Mouse (Mus musculus) embryonic facial prominence, embryonic 12.5 days (tissue): ENCODE data around the gene Myl4. TPM values are rescaled to one million over a fixed set of nuclear protein-coding genes. Genes with fewer than 3 reads are reported as not detected.
A peak's percentile ranks its signal among the peaks of the same experiment; 100 is the strongest.

Experiments used
- ATAC-seq: fragments of 200-750 bp; cut with Nextera tagmentation; 2 replicates; pipeline ENCODE4 v1.8.0; 2017; ENCODE audit not compliant: insufficient number of reproducible peaks, insufficient read depth, low FRiP score, low TSS enrichment
- H3K27ac ChIP-seq: fragments of 300-500 bp; sonication (generic); 2 replicates; pipeline ENCODE4 v1.5.1; 2016; ENCODE audit warnings: mild to moderate bottlenecking
- H3K27me3 ChIP-seq: fragments of 300-500 bp; sonication (generic); 2 replicates; pipeline ENCODE4 v1.6.1; 2016; ENCODE audit warnings: mild to moderate bottlenecking, moderate library complexity
- H3K36me3 ChIP-seq: fragments of 300-500 bp; sonication (generic); 2 replicates; pipeline ENCODE4 v1.6.1; 2016; ENCODE audit warnings: mild to moderate bottlenecking
- H3K4me1 ChIP-seq: fragments of 300-500 bp; sonication (generic); 2 replicates; pipeline ENCODE4 v1.6.1; 2016
- H3K4me2 ChIP-seq: fragments of 300-500 bp; sonication (generic); replicated peaks from 2 replicates; pipeline ENCODE4 v1.6.1; 2016; ENCODE audit warnings: mild to moderate bottlenecking, moderate library complexity
- H3K4me3 ChIP-seq: fragments of 300-500 bp; sonication (generic); 2 replicates; pipeline ENCODE4 v1.5.1; 2016; ENCODE audit warnings: mild to moderate bottlenecking
- H3K9ac ChIP-seq: fragments of 300-500 bp; sonication (generic); 2 replicates; pipeline ENCODE4 v1.6.1; 2016; ENCODE audit warnings: mild to moderate bottlenecking, moderate library complexity
- H3K9me3 ChIP-seq: fragments of 300-500 bp; sonication (generic); 2 replicates; pipeline ENCODE4 v1.6.1; 2016; ENCODE audit warnings: mild to moderate bottlenecking, moderate library complexity
- WGBS: fragments of 180-500 bp; shearing (Covaris S2); methylation state at CpG from one replicate; pipeline ENCODE4 v1.1.7; 2016; 5-methylcytosine and 5-hydroxymethylcytosine counted together
- polyA plus RNA-seq: library from polyadenylated mRNA; unstranded; fragments of >200 nt; fragmentation: Nextera tagmentation; extraction: Ambion mirVana; gene quantifications from 2 replicates; pipeline ENCODE4 v1.2.1, GENCODE M21; 2016

Gene Myl4
- polyA plus RNA-seq, 1 experiment from 2014 or later = 35.4 TPM

- Histone ChIP-seq H3K36me3 (no peaks in the 10 kb centered on the region), H3K27ac (no peak overlapping the region), H3K9me3 (no peaks in the 10 kb centered on the region), H3K4me1 (peaks cover 6% of the 10 kb centered on the region; the same call in 1 of the 2 replicates), H3K4me2 (peak overlapping the region; percentile 82), H3K27me3 (peaks cover 22% of the 10 kb centered on the region), H3K9ac (peak overlapping the region; percentile 56), H3K4me3 (peak overlapping the region; percentile 45)
- peak; percentile 50; the same call in 1 of the 2 replicates for ATAC-seq
- WGBS = under 1% methylated on average over 23 of the region's 23 CpGs
Observed at GRCm38 (mm10) chr11:104608249-104608920, 57.9 kb downstream of the Myl4 start.

GRCm38 (mm10) chr11:104609033-104609684 is 58.7 kb downstream of the Myl4 start:
- Histone ChIP-seq H3K36me3 (no peaks in the 10 kb centered on the region), H3K9me3 (no peaks in the 10 kb centered on the region), H3K4me3 (no peak overlapping the region), H3K4me1 (peaks cover 6% of the 10 kb centered on the region; the same call in 1 of the 2 replicates), H3K27me3 (peaks cover 22% of the 10 kb centered on the region), H3K27ac (no peak overlapping the region), H3K9ac (no peak overlapping the region), H3K4me2 (no peak overlapping the region)
- 58% methylated on average over 6 of the region's 6 CpGs for WGBS
- ATAC-seq = no peak

DNA sequence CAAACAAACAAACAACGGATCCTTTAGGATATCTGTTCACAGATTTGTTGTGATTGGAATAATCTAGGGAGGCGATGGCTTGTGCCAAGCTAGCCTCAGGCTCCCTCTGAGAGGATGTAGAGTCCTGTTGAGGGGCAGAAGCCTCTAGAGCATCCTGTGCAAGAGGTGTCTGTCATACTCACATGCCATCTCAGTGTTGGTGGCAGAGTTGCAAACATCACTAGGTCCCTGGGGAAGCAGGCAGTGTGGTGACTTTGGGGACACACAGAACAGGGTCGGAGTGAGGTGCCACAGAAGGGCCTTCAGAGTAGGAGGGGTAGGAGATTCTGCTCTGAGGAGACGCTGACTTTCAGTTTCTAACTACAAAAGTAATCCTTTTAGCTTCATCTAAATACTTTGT is 59.3 kb downstream of the Myl4 start:
- no peak overlapping the region for H3K4me3 ChIP-seq
- H3K4me2 ChIP-seq = no peak overlapping the region
- no peaks in the 10 kb centered on the region for H3K9me3 ChIP-seq
- H3K27me3 ChIP-seq = peaks cover 22% of the 10 kb centered on the region
- no peak overlapping the region for H3K9ac ChIP-seq
- WGBS = 45% methylated on average over 4 of the region's 4 CpGs
- no peaks in the 10 kb centered on the region for H3K36me3 ChIP-seq
- no peak for ATAC-seq
- peaks cover 6% of the 10 kb centered on the region; the same call in 1 of the 2 replicates for H3K4me1 ChIP-seq
- no peak overlapping the region for H3K27ac ChIP-seq

DNA sequence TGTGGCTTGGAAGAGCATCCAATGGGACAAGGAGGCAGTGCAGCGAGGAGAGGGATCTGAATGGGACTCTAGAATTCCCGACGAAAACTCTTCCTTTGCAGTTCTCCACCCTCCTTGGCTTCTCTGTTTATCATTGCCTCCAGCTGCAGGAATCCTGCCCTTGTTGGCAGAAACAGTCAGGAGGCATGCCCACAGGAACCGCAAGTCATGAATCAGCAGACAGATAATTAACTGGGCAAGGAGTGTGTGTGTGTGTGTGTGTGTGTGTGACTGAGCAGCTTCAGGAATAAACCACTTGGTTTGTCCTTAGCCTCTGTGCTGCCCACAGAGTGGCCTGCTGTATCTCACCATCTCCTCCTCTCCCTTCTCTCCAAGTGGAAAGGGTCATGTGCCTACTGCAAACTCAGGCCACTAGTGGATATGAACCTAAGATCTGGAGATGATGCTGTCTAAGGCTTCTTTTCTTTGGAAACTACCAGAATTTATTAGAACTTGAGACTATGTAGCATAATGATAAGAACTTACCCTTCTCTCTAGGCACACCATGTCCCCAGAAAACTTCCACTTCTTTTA is 61.2 kb downstream of the Myl4 start:
- Histone ChIP-seq H3K27me3 (peaks cover 19% of the 10 kb centered on the region), H3K36me3 (no peaks in the 10 kb centered on the region), H3K27ac (no peak overlapping the region), H3K4me3 (no peak overlapping the region), H3K9me3 (no peaks in the 10 kb centered on the region), H3K9ac (no peak overlapping the region), H3K4me2 (no peak overlapping the region), H3K4me1 (peaks cover 6% of the 10 kb centered on the region; the same call in 1 of the 2 replicates)
- no peak for ATAC-seq
- 48% methylated on average over 4 of the region's 4 CpGs for WGBS

DNA sequence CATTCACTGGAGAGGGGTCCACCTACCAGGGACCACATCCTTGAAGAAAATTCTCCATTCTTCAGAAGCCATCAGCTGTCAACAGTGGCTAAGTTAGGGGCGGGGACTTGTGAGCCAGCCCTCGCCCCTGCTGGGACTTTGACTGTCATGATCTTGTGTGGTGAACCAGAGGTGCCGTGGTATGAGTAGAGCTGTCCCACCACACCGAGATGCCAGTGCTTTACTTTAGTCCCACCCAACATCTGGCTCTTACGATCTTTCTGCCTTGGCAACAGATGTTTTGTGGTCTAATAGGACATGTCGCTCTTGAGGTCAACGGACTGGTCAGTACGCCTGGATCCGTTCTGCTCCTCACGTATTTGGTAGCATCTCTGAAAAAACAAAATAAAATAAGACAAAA is 63.1 kb downstream of the Myl4 start:
- Histone ChIP-seq H3K4me2 (no peak overlapping the region), H3K27ac (no peak overlapping the region), H3K27me3 (peaks cover 14% of the 10 kb centered on the region), H3K36me3 (no peaks in the 10 kb centered on the region), H3K9ac (no peak overlapping the region), H3K9me3 (no peaks in the 10 kb centered on the region), H3K4me3 (no peak overlapping the region), H3K4me1 (peaks cover under 1% of the 10 kb centered on the region; the same call in 1 of the 2 replicates)
- WGBS = 82% methylated on average over 10 of the region's 10 CpGs
- ATAC-seq = no peak

GRCm38 (mm10) chr11:104614130-104614529 is 63.7 kb downstream of the Myl4 start:
- H3K9me3 ChIP-seq = no peaks in the 10 kb centered on the region
- no peak overlapping the region for H3K4me3 ChIP-seq
- H3K9ac ChIP-seq = no peak overlapping the region
- WGBS = 70% methylated on average over 2 of the region's 2 CpGs
- H3K27ac ChIP-seq = no peak overlapping the region
- peaks cover 9% of the 10 kb centered on the region for H3K27me3 ChIP-seq
- H3K4me2 ChIP-seq = no peak overlapping the region
- H3K4me1 ChIP-seq = peaks cover under 1% of the 10 kb centered on the region; the same call in 1 of the 2 replicates
- ATAC-seq = no peak
- H3K36me3 ChIP-seq = no peaks in the 10 kb centered on the region

- Histone ChIP-seq H3K4me2 (no peak overlapping the region), H3K27ac (no peak overlapping the region), H3K9me3 (no peaks in the 10 kb centered on the region), H3K9ac (no peak overlapping the region), H3K27me3 (peaks cover 5% of the 10 kb centered on the region; the same call in 1 of the 2 replicates), H3K4me1 (peaks cover 9% of the 10 kb centered on the region; the same call in 1 of the 2 replicates), H3K4me3 (no peak overlapping the region), H3K36me3 (no peaks in the 10 kb centered on the region)
- ATAC-seq = no peak
- WGBS = 68% methylated on average over 5 of the region's 5 CpGs
Observed at GRCm38 (mm10) chr11:104616182-104616581, 65.7 kb downstream of the Myl4 start.

DNA sequence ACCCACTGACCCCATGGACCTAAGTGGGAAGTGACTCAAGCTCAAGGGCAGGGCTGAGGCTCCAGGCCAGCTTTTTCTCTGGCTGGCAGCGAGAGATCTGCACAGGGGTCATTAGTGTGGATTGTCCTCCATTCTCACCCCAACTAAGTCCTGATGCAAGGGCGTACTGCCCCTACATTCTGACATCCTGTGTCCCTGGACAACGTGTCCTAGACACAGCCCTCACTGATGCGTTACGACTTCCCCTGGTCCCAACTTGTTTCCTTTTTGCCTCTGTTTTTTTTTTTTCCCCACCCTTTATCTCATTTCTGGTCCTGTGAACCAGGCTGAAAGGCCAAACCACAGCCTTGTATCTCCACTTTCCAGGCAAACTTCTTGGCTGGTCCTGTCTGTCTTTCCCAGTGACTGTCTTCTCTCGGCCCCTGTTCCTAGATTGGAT is 68.2 kb downstream of the Myl4 start:
- no peak overlapping the region for H3K4me3 ChIP-seq
- H3K27me3 ChIP-seq = no peaks in the 10 kb centered on the region
- H3K4me2 ChIP-seq = no peak overlapping the region
- no peak overlapping the region for H3K9ac ChIP-seq
- peaks cover 9% of the 10 kb centered on the region; the same call in 1 of the 2 replicates for H3K4me1 ChIP-seq
- no peaks in the 10 kb centered on the region for H3K36me3 ChIP-seq
- H3K27ac ChIP-seq = no peak overlapping the region
- 61% methylated on average over 6 of the region's 6 CpGs for WGBS
- no peaks in the 10 kb centered on the region for H3K9me3 ChIP-seq
- no peak for ATAC-seq

GRCm38 (mm10) chr11:104619084-104620022 is 68.9 kb downstream of the Myl4 start:
- Histone ChIP-seq H3K4me1 (peaks cover 9% of the 10 kb centered on the region; the same call in 1 of the 2 replicates), H3K9ac (no peak overlapping the region), H3K4me2 (no peak overlapping the region), H3K27ac (no peak overlapping the region), H3K27me3 (no peaks in the 10 kb centered on the region), H3K36me3 (no peaks in the 10 kb centered on the region), H3K9me3 (no peaks in the 10 kb centered on the region), H3K4me3 (no peak overlapping the region)
- WGBS = 58% methylated on average over 13 of the region's 13 CpGs
- ATAC-seq = no peak

- H3K4me1 ChIP-seq = peaks cover 27% of the 10 kb centered on the region
- ATAC-seq = no peak
- H3K4me2 ChIP-seq = no peak overlapping the region
- WGBS = 50% methylated on average over 12 of the region's 12 CpGs
- H3K9ac ChIP-seq = no peak overlapping the region
- H3K36me3 ChIP-seq = no peaks in the 10 kb centered on the region
- no peaks in the 10 kb centered on the region for H3K9me3 ChIP-seq
- H3K27me3 ChIP-seq = no peaks in the 10 kb centered on the region
- H3K4me3 ChIP-seq = no peak overlapping the region
- H3K27ac ChIP-seq = no peak overlapping the region
Observed at GRCm38 (mm10) chr11:104622040-104622962, 71.8 kb downstream of the Myl4 start.
